8 mouse cellular contexts compared by ENCODE assay signal in genomic region chr3:30792737-30793402, GRCm38 (mm10). TPM values are rescaled to one million over a fixed set of nuclear protein-coding genes. Genes with fewer than 3 reads are reported as not detected.
DNase-seq lines count a peak whose midpoint lies in the region; ATAC-seq and TF ChIP-seq lines count a peak whose summit lies in the region.

Sec62 (plus strand) TSS chr3:30792875.

- H3K4me1 ChIP-seq in cortical plate, adult 2 months (ENCODE audit: control insufficient read depth, insufficient read depth, low read length), result peaks cover 1% of the 10 kb centered on the region; the same call in 1 of the 2 replicates

- H3K27ac ChIP-seq in cortical plate, adult 2 months (ENCODE audit: insufficient read depth, low read length), result peak within 1 kb of the TSS; percentile 100

- peak; percentile 96 for DNase-seq in gastrocnemius, postnatal 10 days
- DNase-seq in induced T-regulatory cell, adult 2 months (ENCODE audit: low read depth), result peak; percentile 96
- peak; percentile 73 to 93 for DNase-seq in left cerebral cortex, adult 9 months (ENCODE audit: low spot score in 2 of 2)
- peak; percentile 96 for DNase-seq in right cerebral cortex, postnatal 14 days
- peak; percentile 89 to 90 for DNase-seq in urinary bladder, postnatal 36 days (ENCODE audit: low spot score in 2 of 2)

- peak; percentile 91 for ATAC-seq in activated CD4-positive, CD25-positive, alpha-beta regulatory T cell, adult 4 months
- ATAC-seq in megakaryocyte progenitor cell, adult 5-6 weeks (replicated peaks; ENCODE audit: poor library complexity), result peak; percentile 92

- no peak for TF ChIP-seq CTCF in cortical plate, adult 2 months (IDR thresholded peaks at IDR 0.05; ENCODE audit: extremely low read depth, insufficient read depth, low read length)

- peak within 1 kb of the TSS; percentile 80 for H3K4me3 ChIP-seq in cortical plate, adult 2 months (ENCODE audit: insufficient read depth, low read length)

- peak; percentile 82 for TF ChIP-seq POLR2A in cortical plate, adult 2 months (IDR thresholded peaks at IDR 0.05; ENCODE audit: extremely low read depth, insufficient read depth, low read length)

RNA-seq across cellular contexts. Expression of gene Sec62, which starts in this region (rescaled TPM):
- 10 to 100 TPM; 48.3 to 83.7 TPM for polyA plus RNA-seq in activated CD4-positive, CD25-positive, alpha-beta regulatory T cell, adult 4 months (2017; shearing (Covaris generic))
- polyA plus RNA-seq in cortical plate, adult 2 months (2012; rRNA removed), result 89.9 and 90.7 TPM in 2 replicates
- 10 to 100 TPM; 53.1 to 67.8 TPM for total RNA-seq in gastrocnemius, postnatal 10 days (2021)
- total RNA-seq in megakaryocyte progenitor cell, adult 5-6 weeks (2015), result 90.6 and 93.2 TPM in 2 replicates
- total RNA-seq in megakaryocyte progenitor cell, adult 5-6 weeks (2017), result 66.4 and 100 TPM in 2 replicates

Comparison
In these comparisons a context has a peak if more than half of its experiments do, and no peak if none do; other contexts are left out.
1. Peak in every context shown above with its lines: DNase-seq, ATAC-seq, H3K4me3 ChIP-seq and H3K27ac ChIP-seq.